Mouse (Mus musculus) MEL (cell line): Measurements from ENCODE around the gene Pim1. TPM values are rescaled to one million over a fixed set of nuclear protein-coding genes. Genes with fewer than 3 reads are reported as not detected.
A peak's percentile ranks its signal among the peaks of the same experiment; 100 is the strongest.

Experiments
- DNase-seq: peaks from one replicate; pipeline ENCODE4 v3.0.0; 2011; ENCODE audit warnings: low read depth, low spot score
- H3K27ac ChIP-seq: 2 replicates; pipeline ENCODE4 v1.5.1; 2012; ENCODE audit warnings: low read depth, mild to moderate bottlenecking, control low read depth, low read length, moderate library complexity; ENCODE audit not compliant: control insufficient read depth
- H3K27me3 ChIP-seq, 2 experiments: fragments of 150-350 bp in 1 of 2; sonication (generic) in 1 of 2; 2 replicates each; pipeline ENCODE4 v1.6.1; 2012; ENCODE audit warnings: low read length in 2 of 2, mild to moderate bottlenecking in 2 of 2, improper control_type of control experiment in 1 of 2, moderate library complexity in 1 of 2; ENCODE audit not compliant: insufficient read depth in 2 of 2, control insufficient read depth in 1 of 2
- H3K36me3 ChIP-seq, 2 experiments: 2 replicates each; pipeline ENCODE4 v1.6.1; 2012 to 2014; ENCODE audit warnings: low read length in 2 of 2, improper control_type of control experiment in 1 of 2, inconsistent platforms in 1 of 2, mild to moderate bottlenecking in 1 of 2; ENCODE audit not compliant: insufficient read depth in 2 of 2, control insufficient read depth in 1 of 2
- H3K4me1 ChIP-seq, 2 experiments: fragments of 150-350 bp in 1 of 2; sonication (generic) in 1 of 2; 2 replicates each; pipeline ENCODE4 v1.6.1; 2012; ENCODE audit warnings: low read length in 2 of 2, improper control_type of control experiment in 1 of 2, mild to moderate bottlenecking in 1 of 2; ENCODE audit not compliant: insufficient read depth in 2 of 2, control insufficient read depth in 1 of 2
- H3K4me3 ChIP-seq, 2 experiments: fragments of 150-350 bp in 1 of 2; sonication (generic) in 1 of 2; 2 replicates each; pipeline ENCODE4 v1.5.1; 2012; ENCODE audit warnings: low read depth in 2 of 2, low read length in 2 of 2, mild to moderate bottlenecking in 2 of 2, moderate library complexity in 2 of 2, control low read depth in 1 of 2, improper control_type of control experiment in 1 of 2; ENCODE audit not compliant: control insufficient read depth in 1 of 2, insufficient read depth in 1 of 2
- H3K79me2 ChIP-seq: 2 replicates; pipeline ENCODE4 v1.6.1; 2012; ENCODE audit warnings: mild to moderate bottlenecking, low read length, moderate library complexity; ENCODE audit not compliant: control insufficient read depth, poor library complexity, insufficient read depth
- H3K9ac ChIP-seq: 2 replicates; pipeline ENCODE4 v1.6.1; 2012; ENCODE audit warnings: low read depth, mild to moderate bottlenecking, control low read depth, low read length, moderate library complexity; ENCODE audit not compliant: control insufficient read depth, poor library complexity, severe bottlenecking
- H3K9me3 ChIP-seq: fragments of 150-350 bp; sonication (generic); replicated peaks from 2 replicates; pipeline ENCODE4 v1.6.1; 2012; ENCODE audit warnings: mild to moderate bottlenecking, low read length, improper control_type of control experiment, moderate library complexity; ENCODE audit not compliant: insufficient read depth
- CTCF ChIP-seq, 3 experiments: IDR thresholded peaks in 2 of 3; conservative IDR thresholded peaks in 1 of 3; 2 replicates each; pipeline ENCODE4 v1.5.1; 2011 to 2012; ENCODE audit warnings: low read length in 3 of 3, low read depth in 2 of 3, mild to moderate bottlenecking in 2 of 3, improper control_type of control experiment in 1 of 3, inconsistent platforms in 1 of 3, mixed read lengths in 1 of 3, moderate library complexity in 1 of 3; ENCODE audit not compliant: control insufficient read depth in 1 of 3, insufficient read depth in 1 of 3, poor library complexity in 1 of 3, severe bottlenecking in 1 of 3
- E2F4 ChIP-seq: IDR thresholded peaks from 2 replicates; pipeline ENCODE4 v1.6.1; 2011; ENCODE audit warnings: low read depth, low read length, improper control_type of control experiment, borderline replicate concordance
- ELF1 ChIP-seq: IDR thresholded peaks from 2 replicates; pipeline ENCODE4 v1.6.1; 2014; ENCODE audit warnings: low read depth, mild to moderate bottlenecking, inconsistent platforms, low read length, improper control_type of control experiment, moderate library complexity
- EP300 ChIP-seq, 2 experiments: IDR thresholded peaks; 2 replicates each; pipeline ENCODE4 v1.6.1; 2011; ENCODE audit warnings: improper control_type of control experiment in 2 of 2, low read length in 2 of 2, low read depth in 1 of 2, mild to moderate bottlenecking in 1 of 2
- ETS1 ChIP-seq: IDR thresholded peaks from 2 replicates; pipeline ENCODE4 v1.6.1; 2012; ENCODE audit warnings: low read depth, mild to moderate bottlenecking, inconsistent platforms, low read length, improper control_type of control experiment, moderate library complexity
- GABPA ChIP-seq: IDR thresholded peaks from 2 replicates; pipeline ENCODE4 v1.6.1; 2012; ENCODE audit warnings: low read depth, mild to moderate bottlenecking, inconsistent platforms, low read length, improper control_type of control experiment, moderate library complexity
- GATA1 ChIP-seq: IDR thresholded peaks from 2 replicates; pipeline ENCODE4 v1.6.1; 2011; ENCODE audit warnings: low read depth, low read length, improper control_type of control experiment
- HCFC1 ChIP-seq: IDR thresholded peaks from 2 replicates; pipeline ENCODE4 v1.6.1; 2012; ENCODE audit warnings: low read depth, mild to moderate bottlenecking, inconsistent platforms, low read length, improper control_type of control experiment, moderate library complexity
- MAFK ChIP-seq: IDR thresholded peaks from 2 replicates; pipeline ENCODE4 v1.6.1; 2011; ENCODE audit warnings: low read depth, mild to moderate bottlenecking, low read length, improper control_type of control experiment, borderline replicate concordance
- MAX ChIP-seq: IDR thresholded peaks from 2 replicates; pipeline ENCODE4 v1.6.1; 2011; ENCODE audit warnings: low read length, improper control_type of control experiment
- MAZ ChIP-seq: IDR thresholded peaks from 2 replicates; pipeline ENCODE4 v1.6.1; 2012; ENCODE audit warnings: low read depth, mild to moderate bottlenecking, inconsistent platforms, low read length, improper control_type of control experiment
- MEF2A ChIP-seq: IDR thresholded peaks from 2 replicates; pipeline ENCODE4 v1.6.1; 2014; ENCODE audit warnings: low read depth, mild to moderate bottlenecking, inconsistent platforms, low read length, improper control_type of control experiment; ENCODE audit not compliant: poor library complexity, insufficient replicate concordance, severe bottlenecking; ENCODE audit errors: extremely low read depth
- MXI1 ChIP-seq: IDR thresholded peaks from 2 replicates; pipeline ENCODE4 v1.6.1; 2011; ENCODE audit warnings: mild to moderate bottlenecking, low read depth, low read length, improper control_type of control experiment
- MYB ChIP-seq: IDR thresholded peaks from 2 replicates; pipeline ENCODE4 v1.6.1; 2011; ENCODE audit warnings: mild to moderate bottlenecking, low read depth, low read length, improper control_type of control experiment
- MYC ChIP-seq: IDR thresholded peaks from 2 replicates; pipeline ENCODE4 v1.6.1; 2011; ENCODE audit warnings: low read depth, mild to moderate bottlenecking, low read length, improper control_type of control experiment, moderate library complexity
- POLR2A ChIP-seq, 2 experiments: IDR thresholded peaks; 2 replicates each; pipeline ENCODE4 v1.6.1; 2011 to 2012; ENCODE audit warnings: low read length in 2 of 2, mild to moderate bottlenecking in 2 of 2, control low read depth in 1 of 2, improper control_type of control experiment in 1 of 2, low read depth in 1 of 2, moderate library complexity in 1 of 2; ENCODE audit not compliant: control insufficient read depth in 1 of 2, insufficient read depth in 1 of 2, poor library complexity in 1 of 2
- POLR2AphosphoS5 ChIP-seq: IDR thresholded peaks from 2 replicates; pipeline ENCODE4 v1.6.1; 2012; ENCODE audit warnings: low read depth, borderline replicate concordance, mild to moderate bottlenecking, inconsistent platforms, low read length, moderate library complexity, mixed read lengths
- RCOR1 ChIP-seq: IDR thresholded peaks from 2 replicates; pipeline ENCODE4 v1.6.1; 2012; ENCODE audit warnings: low read depth, mild to moderate bottlenecking, inconsistent platforms, low read length, improper control_type of control experiment
- SIN3A ChIP-seq: IDR thresholded peaks from 2 replicates; pipeline ENCODE4 v1.6.1; 2012; ENCODE audit warnings: low read length, improper control_type of control experiment, inconsistent platforms
- SMC3 ChIP-seq: IDR thresholded peaks from 2 replicates; pipeline ENCODE4 v1.6.1; 2011; ENCODE audit warnings: low read depth, low read length, improper control_type of control experiment
- TAL1 ChIP-seq: IDR thresholded peaks from 2 replicates; pipeline ENCODE4 v1.6.1; 2012; ENCODE audit warnings: mild to moderate bottlenecking, inconsistent platforms, low read length, moderate library complexity, mixed read lengths
- TBP ChIP-seq: IDR thresholded peaks from 2 replicates; pipeline ENCODE4 v1.8.0; 2011; ENCODE audit warnings: low read depth, low read length, improper control_type of control experiment
- TCF12 ChIP-seq: IDR thresholded peaks from 2 replicates; pipeline ENCODE4 v1.6.1; 2014; ENCODE audit warnings: low read depth, mild to moderate bottlenecking, inconsistent platforms, low read length, improper control_type of control experiment, moderate library complexity
- UBTF ChIP-seq: IDR thresholded peaks from 2 replicates; pipeline ENCODE4 v1.6.1; 2012; ENCODE audit warnings: low read depth, mild to moderate bottlenecking, inconsistent platforms, low read length, improper control_type of control experiment, moderate library complexity, borderline replicate concordance; ENCODE audit not compliant: insufficient read depth
- USF1 ChIP-seq: IDR thresholded peaks from 2 replicates; pipeline ENCODE4 v1.6.1; 2014; ENCODE audit warnings: low read depth, mild to moderate bottlenecking, inconsistent platforms, low read length, improper control_type of control experiment, moderate library complexity
- ZKSCAN1 ChIP-seq: IDR thresholded peaks from 2 replicates; pipeline ENCODE4 v1.6.1; 2012; ENCODE audit warnings: low read depth, mild to moderate bottlenecking, inconsistent platforms, low read length, improper control_type of control experiment, moderate library complexity
- ZNF384 ChIP-seq: IDR thresholded peaks from 2 replicates; pipeline ENCODE4 v1.6.1; 2012; ENCODE audit warnings: low read depth, mild to moderate bottlenecking, inconsistent platforms, low read length, improper control_type of control experiment
- polyA plus RNA-seq, 2 experiments: library from polyadenylated mRNA; stranded (reverse) in 1 of 2; unstranded in 1 of 2; fragments of >175 nt in 1 of 2; fragments of >200 nt in 1 of 2; gene quantifications; 2 replicates each; pipeline versions ENCODE4 v1.2.1 to v1.2.4; 2012; ENCODE audit warnings: low replicate concordance in 2 of 2, low read depth in 1 of 2; ENCODE audit not compliant: insufficient read length in 2 of 2, insufficient read depth in 1 of 2, missing spikeins in 1 of 2
- total RNA-seq: library from RNA; depleted of rRNA; stranded (reverse); fragments of 300-350 nt; gene quantifications from 2 replicates; pipeline ENCODE4 v1.2.3, GENCODE M21; 2012

Gene Pim1
- total and polyA plus RNA-seq, 3 experiments: 30.6 to 52.1 TPM; not detected in 1

GRCm38 (mm10) chr17:29498028-29498427 is 7.5 kb downstream of the Pim1 start:
- H3K9ac ChIP-seq: peak overlapping the region; percentile 65
- TF ChIP-seq ELF1 (peak; percentile 38), POLR2AphosphoS5 (no peak), SIN3A (peak; percentile 81), ZKSCAN1 (no peak), GATA1 (no peak), POLR2A (IDR thresholded peaks at IDR 0.05; ENCODE audit: control insufficient read depth in 1 of 2, insufficient read depth in 1 of 2, low read depth in 1 of 2, low read length in 2 of 2, poor library complexity in 1 of 2) (peak in 1 of 2 experiments; percentile 58; a peak in 2 of 4 replicates), HCFC1 (0 out of 2 replicates have a peak, but pooled peaks have one; percentile 16), MEF2A (no peak), E2F4 (no peak), MYC (no peak), ZNF384 (no peak), UBTF (0 out of 2 replicates have a peak, but pooled peaks have one; percentile 73), MAZ (peak; percentile 86), USF1 (no peak), TBP (peak; percentile 54; the same call in 1 of the 2 replicates), MAFK (no peak), RCOR1 (peak; percentile 98), TAL1 (peak; percentile 13; the same call in 1 of the 2 replicates), TCF12 (0 out of 2 replicates have a peak, but pooled peaks have one; percentile 35), MAX (peak; percentile 38; the same call in 1 of the 2 replicates), SMC3 (no peak), ETS1 (peak; percentile 82), GABPA (no peak), MXI1 (peak; percentile 71), MYB (no peak), EP300 (IDR thresholded peaks at IDR 0.05; ENCODE audit: low read depth in 1 of 2, low read length in 2 of 2) (peak; percentile 77 to 78), CTCF (IDR thresholded peaks at IDR 0.05 in 2 of 3, conservative IDR thresholded peaks at IDR 0.05 in 1 of 3; ENCODE audit: control insufficient read depth in 1 of 3, insufficient read depth in 1 of 3, low read depth in 2 of 3, low read length in 3 of 3, poor library complexity in 1 of 3, severe bottlenecking in 1 of 3) (no peak)
- H3K4me1 ChIP-seq: peaks cover 4 to 53% of the 10 kb centered on the region in 2 experiments; a peak in 3 of 4 replicates
- peaks cover 5% of the 10 kb centered on the region for H3K79me2 ChIP-seq
- DNase-seq: peak; percentile 95
- no peaks in the 10 kb centered on the region for H3K9me3 ChIP-seq
- peak overlapping the region; percentile 94 for H3K27ac ChIP-seq
- no peak overlapping the region for H3K4me3 ChIP-seq
- no peaks in the 10 kb centered on the region for H3K27me3 ChIP-seq
- H3K36me3 ChIP-seq: peaks cover 0 to 58% of the 10 kb centered on the region in 2 experiments; a peak in 2 of 4 replicates
